Mouse (Mus musculus) kidney, adult 18-20 months (tissue): ENCODE measurements around the gene Lce1e.
"Not testable (repeated sequence)": the region's sequence is repeated elsewhere in the genome, so short reads cannot be mapped to it uniquely, and the experiment has no call there.

Source experiments
- DNase-seq: peaks from one replicate; pipeline ENCODE4 v3.0.0; 2021

Lce1e gene

GRCm38 (mm10) chr3:92708974-92709373, at the start of gene Lce1e:
Gene Lce1e, minus strand, starts transcription at chr3:92709074.
- no peak for DNase-seq

- no peak for DNase-seq
Measured at GRCm38 (mm10) chr3:92753197-92753596, 44.3 kb upstream of the Lce1e start.

- no peak for DNase-seq
Measured at GRCm38 (mm10) chr3:92752238-92752637, 43.4 kb upstream of the Lce1e start, which contains the start of gene Lce1g. Gene Lce1g, minus strand, starts transcription at chr3:92752338.

GRCm38 (mm10) chr3:92738996-92739395, 30.1 kb upstream of the Lce1e start, which contains the start of gene Gm38119:
Gene Gm38119, minus strand, starts transcription at chr3:92739096.
- DNase-seq = no peak

- DNase-seq = no peak
Measured at GRCm38 (mm10) chr3:92722631-92723030, 13.8 kb upstream of the Lce1e start.

GRCm38 (mm10) chr3:92720250-92720649, 11.4 kb upstream of the Lce1e start, which contains the start of gene Lce1f:
Gene Lce1f, minus strand, starts transcription at chr3:92720350.
- DNase-seq = no peak

GRCm38 (mm10) chr3:92715122-92715521, 6.2 kb upstream of the Lce1e start:
- no peak for DNase-seq

DNA sequence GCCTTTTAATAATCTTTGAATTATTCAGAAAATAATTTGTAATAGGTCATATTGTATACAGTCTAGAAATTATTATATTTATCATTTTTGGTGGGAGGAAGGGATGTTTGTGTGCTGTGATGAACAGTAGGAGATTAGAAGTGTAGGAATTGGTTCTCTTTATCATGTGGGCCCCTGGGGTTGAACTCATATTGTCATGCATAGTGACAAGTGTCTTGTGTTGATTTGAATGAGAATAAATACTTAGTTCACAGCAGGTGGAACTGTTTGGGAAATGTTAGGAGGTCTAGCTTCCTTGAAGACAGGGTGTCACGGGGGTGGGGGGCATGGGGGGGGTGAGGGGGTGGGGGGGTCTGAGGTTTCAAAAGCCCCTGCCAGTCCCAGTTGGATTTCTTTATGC, 14.3 kb downstream of the Lce1e start:
- DNase-seq = no peak

- no peak for DNase-seq
Measured at GRCm38 (mm10) chr3:92691688-92692087, 17.2 kb downstream of the Lce1e start.

DNA sequence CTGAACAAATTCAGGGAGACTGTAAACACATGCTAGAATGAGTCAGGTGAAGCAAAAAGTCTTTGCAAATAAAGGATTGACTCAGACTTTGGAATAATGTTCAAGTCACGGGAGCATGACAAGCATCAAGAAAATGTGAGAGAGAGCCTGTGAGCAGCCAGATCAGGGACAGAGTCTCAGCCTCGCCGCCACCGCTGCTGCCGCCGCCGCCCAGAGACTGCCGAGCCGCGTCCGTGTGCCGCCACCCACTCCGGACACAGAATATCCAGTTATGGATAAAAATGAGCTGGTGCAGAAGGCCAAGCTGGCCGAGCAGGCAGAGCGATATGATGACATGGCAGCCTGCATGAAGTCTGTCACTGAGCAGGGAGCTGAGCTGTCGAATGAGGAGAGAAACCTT, 19.7 kb downstream of the Lce1e start:
- not testable (repeated sequence) for DNase-seq

GRCm38 (mm10) chr3:92687110-92687509, 21.8 kb downstream of the Lce1e start, which contains the start of gene Lce1d:
Gene Lce1d, minus strand, starts transcription at chr3:92687210.
- no peak for DNase-seq

DNA sequence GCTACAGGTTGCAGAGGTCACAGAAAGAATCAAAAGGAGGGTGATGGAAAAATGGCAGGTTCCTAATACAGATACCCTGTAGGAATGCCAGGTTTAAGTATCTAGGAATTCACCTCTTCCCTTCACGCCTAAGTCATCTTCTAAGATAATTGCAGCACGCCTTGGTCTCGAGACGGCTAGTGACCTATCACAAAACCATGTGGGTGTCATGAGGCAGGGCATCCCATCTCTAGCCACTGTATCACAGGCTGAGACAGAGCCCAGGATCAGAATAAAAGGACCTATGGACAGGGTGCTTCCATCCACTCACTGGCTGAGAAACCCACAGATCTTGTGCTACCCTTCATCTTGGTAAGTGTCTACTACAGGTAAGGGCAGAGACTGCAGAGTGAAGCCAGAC, 29.9 kb downstream of the Lce1e start, which contains the start of gene Lce1c:
Gene Lce1c (plus strand): TSS at position 301 of the 400 bp plus-strand sequence.
- DNase-seq = no peak

- DNase-seq = no peak
Measured at GRCm38 (mm10) chr3:92670215-92670614, 38.7 kb downstream of the Lce1e start, which contains the start of gene Lce1a2. Gene Lce1a2, minus strand, starts transcription at chr3:92670315.
